Mouse (Mus musculus): ENCODE results near the gene Schip1. TPM values are rescaled to one million over a fixed set of nuclear protein-coding genes. Genes with fewer than 3 reads are reported as not detected.
"Not testable (repeated sequence)": the region's sequence is repeated elsewhere in the genome, so short reads cannot be mapped to it uniquely, and the experiment has no call there.

Gene Schip1
- polyA plus RNA-seq, 1 experiment from 2014 or later = 37.1 TPM

DNA sequence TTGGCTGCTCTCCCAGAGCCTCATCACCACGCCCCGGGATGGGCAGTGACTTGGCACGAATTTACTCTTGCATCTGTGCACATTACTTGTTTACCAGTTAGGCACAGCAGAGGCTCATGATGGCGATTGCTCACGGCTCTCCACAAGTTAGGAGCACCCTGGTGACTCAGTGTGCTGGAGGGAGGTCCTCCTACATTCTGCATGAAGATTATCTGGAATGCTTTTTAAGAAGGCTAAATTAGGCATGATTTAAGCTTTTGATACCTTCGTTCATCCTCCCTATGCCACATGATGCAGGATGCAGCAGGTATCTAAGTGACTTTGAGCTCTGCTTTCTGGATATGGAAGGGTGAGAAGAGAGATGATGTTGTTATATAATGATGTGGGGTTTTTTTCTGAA lies 35.0 kb downstream of the Schip1 start:
- not testable (repeated sequence) for H3K4me2 ChIP-seq (ENCODE audit: low read depth, low read length); H3K9ac ChIP-seq (ENCODE audit: low read depth, low read length); H3K27ac ChIP-seq (replicated peaks; ENCODE audit: low read depth, low read length); H3K27me3 ChIP-seq (replicated peaks; ENCODE audit: control insufficient read depth, insufficient read depth, low read length); H3K36me3 ChIP-seq (ENCODE audit: control insufficient read depth, insufficient read depth, low read length); ATAC-seq (ENCODE audit: low read depth); DNase-seq (ENCODE audit: low spot score); H3K4me1 ChIP-seq (ENCODE audit: control insufficient read depth, insufficient read depth, low read length); H3K4me3 ChIP-seq (ENCODE audit: low read depth, low read length); H3K9me3 ChIP-seq (ENCODE audit: control insufficient read depth, low read length)
- WGBS = 88% methylated on average over 6 of the region's 6 CpGs

DNA sequence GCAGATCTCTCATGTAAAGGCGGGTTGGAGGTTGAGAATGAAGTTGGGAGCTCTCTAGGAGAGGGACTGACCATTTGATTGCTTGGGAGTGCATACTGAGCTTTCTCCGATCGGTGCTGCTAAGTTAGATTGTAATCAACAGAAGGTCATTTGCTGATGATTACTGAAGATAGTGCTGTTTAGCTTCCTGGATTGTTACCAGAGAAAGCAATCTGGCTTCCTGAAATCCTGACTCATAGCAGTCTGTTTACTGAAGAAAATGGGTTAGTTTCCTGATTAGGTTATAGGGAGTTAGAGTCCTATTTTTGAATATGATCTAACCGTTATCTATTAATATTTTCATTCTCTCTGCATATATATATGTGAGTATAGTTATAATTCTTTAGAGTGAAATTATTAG lies 36.7 kb downstream of the Schip1 start:
- no peak overlapping the region for H3K9ac ChIP-seq (ENCODE audit: low read depth, low read length)
- 60% methylated on average over 4 of the region's 4 CpGs for WGBS

DNA sequence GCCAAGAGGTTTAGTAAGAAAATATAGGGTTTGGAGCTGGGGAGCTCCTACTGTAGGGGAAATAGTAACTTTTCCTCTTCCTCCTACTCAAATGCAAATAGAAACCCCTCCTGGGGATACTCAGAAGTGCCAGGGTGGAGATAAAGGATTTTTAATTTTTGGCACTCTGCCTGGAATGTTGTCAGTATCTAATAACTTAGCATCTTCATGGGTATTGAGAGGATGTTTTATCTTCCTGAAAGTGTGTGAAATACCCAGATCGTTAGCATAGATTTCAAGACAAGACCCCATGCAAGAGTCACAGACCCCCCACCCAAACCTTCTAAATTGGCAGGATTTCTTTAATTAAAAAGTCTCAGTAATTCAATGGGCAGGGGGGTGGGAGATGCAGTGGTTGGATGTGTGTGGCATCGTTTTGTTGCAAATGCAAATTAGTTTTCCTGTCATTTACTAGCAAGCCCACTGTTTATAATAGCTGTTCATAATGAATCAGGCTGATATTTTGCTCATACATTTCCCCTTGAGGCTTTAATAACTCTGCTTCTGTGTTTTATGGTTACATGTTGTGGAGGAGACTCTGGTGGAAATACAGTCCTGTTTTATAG lies 40.6 kb downstream of the Schip1 start:
- Histone ChIP-seq H3K4me1 (ENCODE audit: control insufficient read depth, insufficient read depth, low read length) (no peaks in the 10 kb centered on the region), H3K27me3 (replicated peaks; ENCODE audit: control insufficient read depth, insufficient read depth, low read length) (no peaks in the 10 kb centered on the region), H3K9me3 (ENCODE audit: control insufficient read depth, low read length) (no peaks in the 10 kb centered on the region), H3K4me2 (ENCODE audit: low read depth, low read length) (no peak overlapping the region), H3K9ac (ENCODE audit: low read depth, low read length) (no peak overlapping the region), H3K4me3 (ENCODE audit: low read depth, low read length) (no peak overlapping the region), H3K36me3 (ENCODE audit: control insufficient read depth, insufficient read depth, low read length) (no peaks in the 10 kb centered on the region), H3K27ac (replicated peaks; ENCODE audit: low read depth, low read length) (no peak overlapping the region)
- ATAC-seq (ENCODE audit: low read depth) (no peak), DNase-seq (ENCODE audit: low spot score) (no peak)
- WGBS = 59% methylated on average over 2 of the region's 2 CpGs

More for the DNA sequence above, 36.7 kb downstream of the Schip1 start:
- ATAC-seq (ENCODE audit: low read depth) = no peak
- no peak overlapping the region for H3K27ac ChIP-seq (replicated peaks; ENCODE audit: low read depth, low read length)
- no peaks in the 10 kb centered on the region for H3K9me3 ChIP-seq (ENCODE audit: control insufficient read depth, low read length)
- no peaks in the 10 kb centered on the region for H3K27me3 ChIP-seq (replicated peaks; ENCODE audit: control insufficient read depth, insufficient read depth, low read length)
- no peak overlapping the region for H3K4me3 ChIP-seq (ENCODE audit: low read depth, low read length)
- no peak overlapping the region for H3K4me2 ChIP-seq (ENCODE audit: low read depth, low read length)
- no peak for DNase-seq (ENCODE audit: low spot score)
- no peaks in the 10 kb centered on the region for H3K4me1 ChIP-seq (ENCODE audit: control insufficient read depth, insufficient read depth, low read length)
- no peaks in the 10 kb centered on the region for H3K36me3 ChIP-seq (ENCODE audit: control insufficient read depth, insufficient read depth, low read length)

DNA sequence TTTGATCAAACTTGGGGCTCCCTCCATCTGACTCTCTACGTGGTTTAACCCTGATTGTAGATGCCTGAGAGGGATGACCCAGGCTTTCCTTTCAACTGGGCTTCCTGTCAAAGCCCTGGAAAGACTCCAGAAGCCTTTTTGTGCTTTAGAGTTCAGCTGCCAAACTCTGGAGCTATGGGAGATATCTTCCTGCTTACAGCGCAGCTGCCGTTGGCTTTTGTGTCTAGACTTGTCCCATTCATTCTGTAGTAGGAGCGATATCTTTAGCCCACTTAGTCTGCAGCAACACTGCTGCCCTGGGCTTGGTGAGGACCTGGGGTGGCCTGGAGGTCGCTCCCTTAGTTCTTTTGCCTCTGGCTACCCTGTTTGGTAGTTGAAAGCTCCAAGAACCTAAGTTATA lies 56.7 kb downstream of the Schip1 start:
- no peak overlapping the region for H3K27ac ChIP-seq (replicated peaks; ENCODE audit: low read depth, low read length)
- H3K27me3 ChIP-seq (replicated peaks; ENCODE audit: control insufficient read depth, insufficient read depth, low read length) = no peaks in the 10 kb centered on the region
- 61% methylated on average over 5 of the region's 5 CpGs for WGBS
- no peaks in the 10 kb centered on the region for H3K36me3 ChIP-seq (ENCODE audit: control insufficient read depth, insufficient read depth, low read length)
- no peak overlapping the region for H3K9ac ChIP-seq (ENCODE audit: low read depth, low read length)
- H3K4me2 ChIP-seq (ENCODE audit: low read depth, low read length) = no peak overlapping the region
- no peaks in the 10 kb centered on the region for H3K9me3 ChIP-seq (ENCODE audit: control insufficient read depth, low read length)
- DNase-seq (ENCODE audit: low spot score) (peak; percentile 51), ATAC-seq (ENCODE audit: low read depth) (no peak)
- H3K4me3 ChIP-seq (ENCODE audit: low read depth, low read length) = no peak overlapping the region
- no peaks in the 10 kb centered on the region for H3K4me1 ChIP-seq (ENCODE audit: control insufficient read depth, insufficient read depth, low read length)

DNA sequence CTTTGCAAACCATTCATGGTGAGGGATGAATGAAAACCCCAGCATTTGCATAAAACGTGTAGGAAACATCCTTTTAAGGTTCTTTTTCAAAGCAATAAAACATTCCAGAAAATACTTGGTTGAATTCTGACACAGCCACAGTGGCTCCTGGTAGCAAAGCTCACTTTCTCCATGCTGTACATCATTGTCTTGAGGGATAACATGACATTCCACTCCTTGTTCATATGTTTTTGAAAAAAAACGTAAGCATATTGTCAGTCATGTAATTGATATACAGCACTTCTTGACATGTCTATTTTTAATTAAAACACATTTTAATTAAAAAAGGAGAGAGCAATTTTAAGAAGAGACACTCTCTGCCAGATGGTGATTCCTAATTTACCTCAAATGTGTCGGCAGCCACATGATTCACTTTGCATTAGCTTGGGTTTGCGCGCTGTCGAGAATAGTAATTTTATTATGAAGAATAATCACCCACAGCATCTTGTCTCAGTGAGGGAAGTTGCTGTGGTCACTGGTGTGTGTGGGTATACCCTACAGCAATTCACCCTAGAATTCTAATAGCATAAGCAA lies 61.8 kb downstream of the Schip1 start:
- no peaks in the 10 kb centered on the region for H3K27me3 ChIP-seq (replicated peaks; ENCODE audit: control insufficient read depth, insufficient read depth, low read length)
- H3K4me2 ChIP-seq (ENCODE audit: low read depth, low read length) = no peak overlapping the region
- 67% methylated on average over 6 of the region's 6 CpGs for WGBS
- no peaks in the 10 kb centered on the region for H3K9me3 ChIP-seq (ENCODE audit: control insufficient read depth, low read length)
- no peaks in the 10 kb centered on the region for H3K4me1 ChIP-seq (ENCODE audit: control insufficient read depth, insufficient read depth, low read length)
- ATAC-seq (ENCODE audit: low read depth) (no peak), DNase-seq (ENCODE audit: low spot score) (no peak)
- no peaks in the 10 kb centered on the region for H3K36me3 ChIP-seq (ENCODE audit: control insufficient read depth, insufficient read depth, low read length)
- no peak overlapping the region for H3K4me3 ChIP-seq (ENCODE audit: low read depth, low read length)
- H3K27ac ChIP-seq (replicated peaks; ENCODE audit: low read depth, low read length) = no peak overlapping the region
- H3K9ac ChIP-seq (ENCODE audit: low read depth, low read length) = no peak overlapping the region

DNA sequence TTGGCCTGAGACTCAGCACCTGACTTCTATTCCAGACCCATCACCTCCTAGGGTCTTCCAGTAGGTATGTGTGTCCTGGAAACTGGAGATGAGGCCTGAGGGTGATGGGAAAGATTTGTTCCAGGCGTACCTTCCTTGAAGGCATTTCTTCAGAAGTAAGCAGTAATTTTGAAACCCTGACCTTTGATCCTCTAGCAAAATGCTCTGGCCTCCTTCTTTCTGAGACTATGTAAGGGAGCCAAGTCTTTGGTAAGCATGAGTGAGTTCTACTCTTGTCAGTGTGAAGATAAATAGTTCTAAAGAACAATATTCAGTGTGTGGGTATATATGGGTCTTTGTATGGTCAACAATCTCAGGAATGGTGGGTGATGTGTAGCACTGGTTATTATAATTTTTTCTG lies 65.8 kb downstream of the Schip1 start:
- 79% methylated on average over 1 of the region's 1 CpGs for WGBS
- Histone ChIP-seq H3K4me1 (ENCODE audit: control insufficient read depth, insufficient read depth, low read length) (no peaks in the 10 kb centered on the region), H3K4me2 (ENCODE audit: low read depth, low read length) (no peak overlapping the region), H3K27me3 (replicated peaks; ENCODE audit: control insufficient read depth, insufficient read depth, low read length) (no peaks in the 10 kb centered on the region), H3K36me3 (ENCODE audit: control insufficient read depth, insufficient read depth, low read length) (no peaks in the 10 kb centered on the region), H3K4me3 (ENCODE audit: low read depth, low read length) (no peak overlapping the region), H3K9ac (ENCODE audit: low read depth, low read length) (no peak overlapping the region), H3K9me3 (ENCODE audit: control insufficient read depth, low read length) (no peaks in the 10 kb centered on the region), H3K27ac (replicated peaks; ENCODE audit: low read depth, low read length) (no peak overlapping the region)
- no peak for DNase-seq (ENCODE audit: low spot score)
- ATAC-seq (ENCODE audit: low read depth) = no peak

DNA sequence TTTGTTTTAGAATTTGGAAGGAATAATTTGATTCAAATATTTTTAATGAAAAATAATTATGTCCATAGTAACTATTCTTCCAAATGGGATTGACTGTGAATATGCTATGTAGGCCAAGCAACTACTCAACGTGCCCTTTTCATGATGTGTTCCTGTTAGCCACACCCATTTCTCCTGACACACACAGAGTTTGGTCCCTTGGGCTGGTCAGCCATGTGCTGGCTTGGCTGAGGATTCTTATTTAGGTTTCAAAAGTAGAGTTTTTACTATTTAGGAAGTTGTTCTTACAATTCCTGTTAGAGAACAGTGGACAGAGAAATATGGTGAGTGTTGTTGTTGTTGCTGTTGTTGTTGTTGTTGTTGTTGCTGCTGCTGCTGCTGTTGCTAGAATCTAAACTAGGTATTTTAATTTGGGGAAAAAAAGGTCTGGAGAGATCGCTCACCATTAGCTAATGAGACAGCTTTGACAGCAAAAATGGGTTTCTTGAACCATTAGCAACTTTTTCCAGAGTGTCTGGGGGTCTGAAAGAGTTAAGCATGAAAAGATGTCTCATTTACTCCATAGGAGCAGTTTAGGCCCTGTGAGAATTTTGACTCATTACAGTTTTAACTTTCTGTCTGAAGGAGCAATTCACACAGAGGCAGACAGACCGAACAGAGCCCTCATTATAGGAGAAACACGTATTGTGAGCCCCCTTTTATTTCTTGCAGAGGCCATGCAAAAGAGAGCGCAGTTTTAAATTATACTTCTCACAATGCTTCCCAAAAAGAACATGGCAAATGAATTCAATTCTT lies 74.4 kb downstream of the Schip1 start:
- Histone ChIP-seq H3K9ac (ENCODE audit: low read depth, low read length) (no peak overlapping the region), H3K4me2 (ENCODE audit: low read depth, low read length) (no peak overlapping the region), H3K27me3 (replicated peaks; ENCODE audit: control insufficient read depth, insufficient read depth, low read length) (no peaks in the 10 kb centered on the region), H3K4me1 (ENCODE audit: control insufficient read depth, insufficient read depth, low read length) (no peaks in the 10 kb centered on the region), H3K9me3 (ENCODE audit: control insufficient read depth, low read length) (no peaks in the 10 kb centered on the region), H3K27ac (replicated peaks; ENCODE audit: low read depth, low read length) (no peak overlapping the region), H3K4me3 (ENCODE audit: low read depth, low read length) (no peak overlapping the region), H3K36me3 (ENCODE audit: control insufficient read depth, insufficient read depth, low read length) (no peaks in the 10 kb centered on the region)
- ATAC-seq (ENCODE audit: low read depth) = no peak
- no peak for DNase-seq (ENCODE audit: low spot score)
- WGBS = 54% methylated on average over 5 of the region's 5 CpGs

- H3K4me2 ChIP-seq (ENCODE audit: low read depth, low read length) = no peak overlapping the region
- H3K9ac ChIP-seq (ENCODE audit: low read depth, low read length) = no peak overlapping the region
- DNase-seq (ENCODE audit: low spot score) (no peak), ATAC-seq (ENCODE audit: low read depth) (no peak)
- H3K4me3 ChIP-seq (ENCODE audit: low read depth, low read length) = no peak overlapping the region
- no peak overlapping the region for H3K27ac ChIP-seq (replicated peaks; ENCODE audit: low read depth, low read length)
- no peaks in the 10 kb centered on the region for H3K4me1 ChIP-seq (ENCODE audit: control insufficient read depth, insufficient read depth, low read length)
- no peaks in the 10 kb centered on the region for H3K27me3 ChIP-seq (replicated peaks; ENCODE audit: control insufficient read depth, insufficient read depth, low read length)
- 86% methylated on average over 8 of the region's 8 CpGs for WGBS
- H3K9me3 ChIP-seq (ENCODE audit: control insufficient read depth, low read length) = no peaks in the 10 kb centered on the region
- no peaks in the 10 kb centered on the region for H3K36me3 ChIP-seq (ENCODE audit: control insufficient read depth, insufficient read depth, low read length)
Measured at GRCm38 (mm10) chr3:68150688-68151087, 86.1 kb downstream of the Schip1 start.
